Mouse (Mus musculus): ENCODE measurements around the gene Spred2.

DNA sequence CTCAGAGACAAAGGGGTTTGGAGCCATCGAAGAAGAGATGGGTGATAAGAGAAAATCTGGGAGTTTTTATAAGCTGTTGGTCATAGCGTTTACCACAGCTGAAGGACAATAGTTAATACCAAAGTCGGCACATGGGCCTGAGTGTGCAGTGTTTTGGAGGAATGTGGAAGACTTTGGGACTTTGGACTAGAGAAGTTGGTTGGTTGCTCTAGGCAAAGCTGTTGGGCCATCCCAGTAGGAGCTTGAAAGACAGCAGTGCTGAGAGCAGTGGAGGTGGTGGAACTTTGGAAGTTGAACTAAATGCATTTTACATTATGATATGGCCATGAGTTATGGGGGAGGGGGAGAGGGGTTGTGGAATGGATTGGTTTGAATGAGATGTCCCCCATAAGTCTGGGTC is 89.2 kb downstream of the Spred2 start:
- TF ChIP-seq POLR2A (IDR thresholded peaks at IDR 0.05; ENCODE audit: borderline replicate concordance, extremely low read depth, low read depth, low read length): no peak
- no peak for TF ChIP-seq CTCF (IDR thresholded peaks at IDR 0.05; ENCODE audit: insufficient read depth, low read length)
